Mouse (Mus musculus): ENCODE measurements around the gene Gm44973.

DNA sequence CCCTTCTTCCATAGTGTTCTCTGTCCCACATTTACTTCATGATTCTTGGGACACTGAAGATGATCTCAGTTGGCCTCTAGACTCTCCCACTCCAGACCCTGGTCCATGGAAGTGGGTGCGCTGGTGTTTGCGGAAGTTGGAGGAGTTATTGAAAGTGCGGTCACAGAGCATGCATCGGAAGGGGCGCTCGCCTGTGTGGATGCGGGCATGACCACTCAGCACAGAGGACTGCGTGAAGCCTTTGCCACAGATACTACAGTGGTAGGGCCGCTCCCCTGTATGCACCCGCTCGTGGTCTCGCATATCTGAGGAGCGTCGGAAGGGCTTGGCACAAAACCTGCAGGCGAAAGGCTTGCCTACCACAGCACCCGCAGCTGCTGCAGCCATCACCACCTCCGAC, 20.3 kb downstream of the Gm44973 start:
- no peak for TF ChIP-seq POLR2A (IDR thresholded peaks at IDR 0.05; ENCODE audit: low read depth, low read length)
- TF ChIP-seq CTCF (IDR thresholded peaks at IDR 0.05; ENCODE audit: extremely low read depth, insufficient read depth, insufficient read length, insufficient replicate concordance) = no peak

All from spleen, adult 2 months (tissue).